Mouse (Mus musculus): ENCODE measurements around the gene Edem2. TPM values are rescaled to one million over a fixed set of nuclear protein-coding genes. Genes with fewer than 3 reads are reported as not detected.

Edem2 gene
- polyA plus RNA-seq, 1 experiment from 2014 or later = 42.3 TPM

DNA sequence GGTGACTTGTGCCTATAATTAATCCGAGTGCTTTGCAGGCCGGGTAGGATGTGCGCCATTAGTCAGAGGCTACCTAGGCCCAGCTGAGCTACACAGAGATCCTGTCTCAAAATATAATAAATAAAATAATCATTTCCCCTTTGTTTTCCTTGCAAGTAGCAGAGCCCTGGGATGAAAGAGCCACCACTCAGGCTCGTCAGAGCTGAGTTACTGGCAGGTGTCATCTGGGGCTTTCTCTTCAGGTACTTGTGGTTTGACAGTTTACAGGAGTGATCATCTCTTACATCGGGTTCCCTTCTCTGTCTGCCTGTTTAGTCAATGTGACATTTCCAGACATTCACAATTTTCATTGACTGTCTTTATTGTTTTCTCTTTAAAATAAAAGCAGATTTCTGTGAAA is 42.7 kb downstream of the Edem2 start:
- no peak for ATAC-seq (ENCODE audit: low read depth)
- Histone ChIP-seq H3K27me3 (ENCODE audit: control insufficient read depth, insufficient read depth, low read length) (no peaks in the 10 kb centered on the region), H3K4me3 (ENCODE audit: low read depth, low read length) (no peak overlapping the region), H3K27ac (ENCODE audit: low read depth, low read length) (no peak overlapping the region), H3K9ac (replicated peaks; ENCODE audit: low read depth, low read length) (no peak overlapping the region), H3K4me1 (ENCODE audit: control insufficient read depth, insufficient read depth, low read length) (peaks cover 17% of the 10 kb centered on the region), H3K36me3 (ENCODE audit: control insufficient read depth, insufficient read depth, low read length) (no peaks in the 10 kb centered on the region), H3K9me3 (ENCODE audit: control insufficient read depth, low read length) (no peaks in the 10 kb centered on the region), H3K4me2 (ENCODE audit: low read depth, low read length) (no peak overlapping the region)
- 82% methylated on average over 5 of the region's 5 CpGs for WGBS

DNA sequence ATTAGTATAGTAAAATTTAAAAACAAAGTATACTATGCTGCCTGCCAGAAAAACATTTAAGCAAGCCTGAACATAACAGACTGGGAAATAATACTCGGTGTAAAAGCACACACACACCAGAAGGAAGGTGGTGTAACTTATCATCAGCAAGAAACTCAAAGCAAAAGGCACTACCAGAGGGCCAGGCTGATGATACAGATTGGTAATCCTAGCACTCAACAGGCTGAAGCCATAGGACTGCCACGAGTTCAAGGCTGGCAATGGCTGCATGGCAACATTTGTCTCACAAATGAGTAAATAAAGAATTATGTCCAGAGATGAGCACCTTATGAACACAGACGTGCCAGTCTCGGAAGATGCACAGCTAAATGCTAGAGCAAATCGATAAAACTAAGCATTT is 45.5 kb downstream of the Edem2 start:
- Histone ChIP-seq H3K4me3 (ENCODE audit: low read depth, low read length) (no peak overlapping the region), H3K27ac (ENCODE audit: low read depth, low read length) (no peak overlapping the region), H3K9ac (replicated peaks; ENCODE audit: low read depth, low read length) (no peak overlapping the region), H3K27me3 (ENCODE audit: control insufficient read depth, insufficient read depth, low read length) (no peaks in the 10 kb centered on the region), H3K36me3 (ENCODE audit: control insufficient read depth, insufficient read depth, low read length) (no peaks in the 10 kb centered on the region), H3K9me3 (ENCODE audit: control insufficient read depth, low read length) (no peaks in the 10 kb centered on the region), H3K4me1 (ENCODE audit: control insufficient read depth, insufficient read depth, low read length) (no peaks in the 10 kb centered on the region), H3K4me2 (ENCODE audit: low read depth, low read length) (no peak overlapping the region)
- ATAC-seq (ENCODE audit: low read depth) = no peak
- 96% methylated on average over 5 of the region's 5 CpGs for WGBS

- 51% methylated on average over 3 of the region's 3 CpGs for WGBS
These were observed 46.1 kb downstream of the Edem2 start for GRCm38 (mm10) chr2:155683137-155683536.

GRCm38 (mm10) chr2:155681874-155682273 is 47.4 kb downstream of the Edem2 start:
- H3K9ac ChIP-seq (replicated peaks; ENCODE audit: low read depth, low read length) = no peak overlapping the region
- no peaks in the 10 kb centered on the region for H3K4me1 ChIP-seq (ENCODE audit: control insufficient read depth, insufficient read depth, low read length)
- no peak overlapping the region for H3K4me3 ChIP-seq (ENCODE audit: low read depth, low read length)
- no peaks in the 10 kb centered on the region for H3K9me3 ChIP-seq (ENCODE audit: control insufficient read depth, low read length)
- H3K4me2 ChIP-seq (ENCODE audit: low read depth, low read length) = no peak overlapping the region
- H3K27me3 ChIP-seq (ENCODE audit: control insufficient read depth, insufficient read depth, low read length) = no peaks in the 10 kb centered on the region
- H3K36me3 ChIP-seq (ENCODE audit: control insufficient read depth, insufficient read depth, low read length) = no peaks in the 10 kb centered on the region
- no peak overlapping the region for H3K27ac ChIP-seq (ENCODE audit: low read depth, low read length)
- WGBS = 84% methylated on average over 2 of the region's 2 CpGs
- ATAC-seq (ENCODE audit: low read depth) = no peak

More at GRCm38 (mm10) chr2:155683137-155683536, 46.1 kb downstream of the Edem2 start:
- H3K4me3 ChIP-seq (ENCODE audit: low read depth, low read length) = no peak overlapping the region
- no peaks in the 10 kb centered on the region for H3K27me3 ChIP-seq (ENCODE audit: control insufficient read depth, insufficient read depth, low read length)
- H3K9ac ChIP-seq (replicated peaks; ENCODE audit: low read depth, low read length) = no peak overlapping the region
- H3K27ac ChIP-seq (ENCODE audit: low read depth, low read length) = no peak overlapping the region
- H3K9me3 ChIP-seq (ENCODE audit: control insufficient read depth, low read length) = no peaks in the 10 kb centered on the region
- H3K36me3 ChIP-seq (ENCODE audit: control insufficient read depth, insufficient read depth, low read length) = no peaks in the 10 kb centered on the region
- no peaks in the 10 kb centered on the region for H3K4me1 ChIP-seq (ENCODE audit: control insufficient read depth, insufficient read depth, low read length)
- H3K4me2 ChIP-seq (ENCODE audit: low read depth, low read length) = no peak overlapping the region
- no peak for ATAC-seq (ENCODE audit: low read depth)

DNA sequence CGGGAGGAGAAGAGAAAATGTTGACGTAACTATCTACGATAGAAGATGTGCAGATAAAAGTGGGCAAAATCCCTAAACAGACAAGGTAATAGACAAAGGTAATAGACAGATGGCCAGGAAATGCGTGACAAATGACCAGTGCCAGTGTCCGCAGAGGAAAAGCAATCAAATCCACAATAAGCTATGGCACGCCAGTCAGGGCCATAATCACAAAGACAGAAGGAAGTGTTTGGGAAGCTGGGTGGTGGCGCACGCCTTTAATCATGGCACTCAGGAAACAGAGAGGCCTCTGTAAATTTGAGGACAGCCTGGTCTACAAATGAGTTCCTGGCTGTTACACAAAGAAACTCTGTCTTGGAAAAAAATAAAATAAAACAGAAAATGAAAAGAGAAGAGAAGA is 48.1 kb downstream of the Edem2 start:
- no peak overlapping the region for H3K4me3 ChIP-seq (ENCODE audit: low read depth, low read length)
- H3K9ac ChIP-seq (replicated peaks; ENCODE audit: low read depth, low read length) = no peak overlapping the region
- ATAC-seq (ENCODE audit: low read depth) = no peak
- no peaks in the 10 kb centered on the region for H3K9me3 ChIP-seq (ENCODE audit: control insufficient read depth, low read length)
- H3K27me3 ChIP-seq (ENCODE audit: control insufficient read depth, insufficient read depth, low read length) = no peaks in the 10 kb centered on the region
- H3K4me2 ChIP-seq (ENCODE audit: low read depth, low read length) = no peak overlapping the region
- H3K27ac ChIP-seq (ENCODE audit: low read depth, low read length) = no peak overlapping the region
- no peaks in the 10 kb centered on the region for H3K36me3 ChIP-seq (ENCODE audit: control insufficient read depth, insufficient read depth, low read length)
- 47% methylated on average over 8 of the region's 8 CpGs for WGBS
- H3K4me1 ChIP-seq (ENCODE audit: control insufficient read depth, insufficient read depth, low read length) = no peaks in the 10 kb centered on the region

GRCm38 (mm10) chr2:155680591-155680990 is 48.7 kb downstream of the Edem2 start:
- Histone ChIP-seq H3K27me3 (ENCODE audit: control insufficient read depth, insufficient read depth, low read length) (no peaks in the 10 kb centered on the region), H3K27ac (ENCODE audit: low read depth, low read length) (no peak overlapping the region), H3K36me3 (ENCODE audit: control insufficient read depth, insufficient read depth, low read length) (no peaks in the 10 kb centered on the region), H3K9ac (replicated peaks; ENCODE audit: low read depth, low read length) (no peak overlapping the region), H3K9me3 (ENCODE audit: control insufficient read depth, low read length) (no peaks in the 10 kb centered on the region), H3K4me1 (ENCODE audit: control insufficient read depth, insufficient read depth, low read length) (no peaks in the 10 kb centered on the region), H3K4me2 (ENCODE audit: low read depth, low read length) (no peak overlapping the region), H3K4me3 (ENCODE audit: low read depth, low read length) (no peak overlapping the region)
- WGBS = 68% methylated on average over 5 of the region's 5 CpGs
- ATAC-seq (ENCODE audit: low read depth) = no peak

GRCm38 (mm10) chr2:155679586-155680110 is 49.6 kb downstream of the Edem2 start:
- no peak overlapping the region for H3K27ac ChIP-seq (ENCODE audit: low read depth, low read length)
- WGBS = 91% methylated on average over 4 of the region's 4 CpGs

DNA sequence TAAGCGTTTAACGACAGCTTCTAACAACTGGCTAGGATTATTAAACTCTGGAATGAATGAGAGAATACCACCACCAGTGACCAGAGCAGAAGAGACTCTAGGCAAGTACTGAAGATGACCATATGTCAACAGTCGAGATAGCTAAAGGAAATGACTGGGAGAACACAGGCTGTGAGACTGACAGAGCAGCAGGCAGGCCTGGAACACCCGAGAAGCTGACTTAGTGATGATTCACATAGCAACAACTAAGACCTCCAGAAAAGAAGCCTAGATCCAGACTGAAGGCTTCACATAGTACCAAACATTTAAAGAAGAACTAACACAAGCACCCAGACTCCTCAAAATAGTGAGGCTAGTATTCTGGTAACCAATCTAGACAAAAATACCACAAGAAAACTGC is 54.2 kb downstream of the Edem2 start:
- ATAC-seq (ENCODE audit: low read depth) = no peak
- Histone ChIP-seq H3K9ac (replicated peaks; ENCODE audit: low read depth, low read length) (no peak overlapping the region), H3K4me1 (ENCODE audit: control insufficient read depth, insufficient read depth, low read length) (no peaks in the 10 kb centered on the region), H3K9me3 (ENCODE audit: control insufficient read depth, low read length) (no peaks in the 10 kb centered on the region), H3K27ac (ENCODE audit: low read depth, low read length) (no peak overlapping the region), H3K27me3 (ENCODE audit: control insufficient read depth, insufficient read depth, low read length) (no peaks in the 10 kb centered on the region), H3K4me3 (ENCODE audit: low read depth, low read length) (no peak overlapping the region), H3K36me3 (ENCODE audit: control insufficient read depth, insufficient read depth, low read length) (peaks cover 14% of the 10 kb centered on the region), H3K4me2 (ENCODE audit: low read depth, low read length) (no peak overlapping the region)
- 76% methylated on average over 4 of the region's 4 CpGs for WGBS

More at GRCm38 (mm10) chr2:155679586-155680110, 49.6 kb downstream of the Edem2 start:
- no peak for ATAC-seq (ENCODE audit: low read depth)
- Histone ChIP-seq H3K9me3 (ENCODE audit: control insufficient read depth, low read length) (no peaks in the 10 kb centered on the region), H3K4me3 (ENCODE audit: low read depth, low read length) (no peak overlapping the region), H3K27me3 (ENCODE audit: control insufficient read depth, insufficient read depth, low read length) (no peaks in the 10 kb centered on the region), H3K9ac (replicated peaks; ENCODE audit: low read depth, low read length) (no peak overlapping the region), H3K4me1 (ENCODE audit: control insufficient read depth, insufficient read depth, low read length) (no peaks in the 10 kb centered on the region), H3K4me2 (ENCODE audit: low read depth, low read length) (no peak overlapping the region), H3K36me3 (ENCODE audit: control insufficient read depth, insufficient read depth, low read length) (no peaks in the 10 kb centered on the region)

DNA sequence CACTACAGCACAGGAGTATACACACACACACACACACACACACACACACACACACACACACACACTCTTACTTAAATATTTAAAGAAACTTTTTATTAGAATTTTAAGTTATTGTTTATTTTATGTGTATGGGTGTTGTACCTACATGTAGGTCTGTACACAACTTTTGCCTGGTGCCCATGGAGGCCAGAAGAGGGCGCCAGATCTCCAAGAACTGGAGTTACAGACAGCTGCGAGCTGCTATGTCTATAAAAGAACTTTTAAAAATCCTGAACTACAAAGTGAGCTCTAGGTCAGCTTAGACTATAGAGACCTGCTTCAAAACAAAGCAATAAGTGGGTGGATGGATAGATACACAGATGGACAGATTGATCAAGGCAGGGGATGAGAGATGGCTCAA is 55.7 kb downstream of the Edem2 start:
- Histone ChIP-seq H3K36me3 (ENCODE audit: control insufficient read depth, insufficient read depth, low read length) (peaks cover 15% of the 10 kb centered on the region), H3K4me2 (ENCODE audit: low read depth, low read length) (no peak overlapping the region), H3K4me3 (ENCODE audit: low read depth, low read length) (no peak overlapping the region), H3K9ac (replicated peaks; ENCODE audit: low read depth, low read length) (no peak overlapping the region), H3K27me3 (ENCODE audit: control insufficient read depth, insufficient read depth, low read length) (no peaks in the 10 kb centered on the region), H3K9me3 (ENCODE audit: control insufficient read depth, low read length) (no peaks in the 10 kb centered on the region), H3K4me1 (ENCODE audit: control insufficient read depth, insufficient read depth, low read length) (no peaks in the 10 kb centered on the region), H3K27ac (ENCODE audit: low read depth, low read length) (no peak overlapping the region)
- WGBS = 24% methylated on average over 2 of the region's 2 CpGs
- no peak for ATAC-seq (ENCODE audit: low read depth)
